Mouse (Mus musculus) cerebellum, postnatal 36 days (tissue): ENCODE measurements around the gene Aldh1a2.

Experiments
- DNase-seq, 2 experiments: peaks; one replicate each; pipeline ENCODE4 v3.0.0; 2021 to 2022; ENCODE audit warnings: mixed read lengths in 2 of 2

The Aldh1a2 gene

DNA sequence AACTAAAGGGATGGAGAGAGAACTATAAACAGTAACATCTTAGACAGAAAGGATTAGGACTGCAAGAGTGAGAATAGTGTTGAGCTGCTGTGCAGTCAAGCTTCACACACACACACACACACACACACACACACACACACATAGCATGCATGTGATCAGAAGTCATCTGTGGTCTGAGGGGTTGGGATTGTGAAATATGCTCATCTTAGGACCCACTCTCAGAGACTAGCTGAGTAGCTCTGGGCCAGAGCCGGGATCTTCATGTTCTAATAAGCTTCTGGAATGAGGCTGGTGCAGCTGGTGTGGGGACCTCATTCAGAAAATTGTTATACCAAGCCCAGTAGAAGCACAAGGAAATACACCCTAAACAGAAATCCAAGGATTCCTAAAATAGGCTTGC, 75.1 kb downstream of the Aldh1a2 start:
- DNase-seq = no peak

DNA sequence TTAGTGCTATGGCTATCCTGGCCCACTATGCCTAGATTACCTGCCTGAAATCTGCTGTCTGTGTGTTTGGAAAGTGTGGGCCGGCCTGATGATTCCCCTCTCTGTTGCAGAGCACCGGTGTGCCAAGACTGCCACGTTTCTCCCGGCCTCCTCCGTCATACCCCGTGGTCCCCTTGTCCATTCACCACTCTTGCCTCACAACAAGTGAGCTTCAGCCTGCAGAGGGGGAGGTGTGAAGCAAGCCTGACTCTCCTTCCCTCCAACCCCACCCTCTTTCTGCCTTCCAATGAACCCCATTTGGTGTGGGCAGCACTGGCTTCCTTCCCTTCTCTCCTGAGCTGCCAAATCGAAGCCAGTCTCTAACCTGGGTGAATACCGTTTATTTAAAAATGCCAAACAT, 79.9 kb downstream of the Aldh1a2 start:
- DNase-seq = no peak

DNA sequence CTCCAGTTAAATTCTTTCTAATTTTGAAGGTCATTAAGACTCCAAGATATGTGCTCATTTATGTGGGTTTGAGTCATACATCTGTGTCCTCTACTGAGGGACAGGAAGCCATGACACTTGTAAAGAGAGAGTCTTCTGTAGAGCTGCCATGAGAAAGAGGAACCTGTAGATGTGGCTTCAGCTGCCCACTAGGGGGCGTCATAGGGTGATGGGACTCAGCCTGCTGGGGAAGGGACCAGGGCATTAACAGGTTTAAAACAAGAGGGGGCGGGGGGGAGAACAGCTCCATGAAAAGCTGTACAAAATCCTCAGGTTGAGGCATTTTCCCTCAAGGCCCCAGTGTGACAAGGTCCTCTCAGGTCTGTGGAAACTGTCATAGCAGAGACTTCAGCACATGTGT, 88.0 kb downstream of the Aldh1a2 start:
- no peak for DNase-seq

GRCm38 (mm10) chr9:71307106-71307789, 91.7 kb downstream of the Aldh1a2 start:
- no peak for DNase-seq

GRCm38 (mm10) chr9:71315960-71316359, 100.4 kb downstream of the Aldh1a2 start:
- no peak for DNase-seq

GRCm38 (mm10) chr9:71317096-71317920, 101.7 kb downstream of the Aldh1a2 start:
- no peak for DNase-seq

GRCm38 (mm10) chr9:71317921-71318241, 102.3 kb downstream of the Aldh1a2 start:
- no peak for DNase-seq

DNA sequence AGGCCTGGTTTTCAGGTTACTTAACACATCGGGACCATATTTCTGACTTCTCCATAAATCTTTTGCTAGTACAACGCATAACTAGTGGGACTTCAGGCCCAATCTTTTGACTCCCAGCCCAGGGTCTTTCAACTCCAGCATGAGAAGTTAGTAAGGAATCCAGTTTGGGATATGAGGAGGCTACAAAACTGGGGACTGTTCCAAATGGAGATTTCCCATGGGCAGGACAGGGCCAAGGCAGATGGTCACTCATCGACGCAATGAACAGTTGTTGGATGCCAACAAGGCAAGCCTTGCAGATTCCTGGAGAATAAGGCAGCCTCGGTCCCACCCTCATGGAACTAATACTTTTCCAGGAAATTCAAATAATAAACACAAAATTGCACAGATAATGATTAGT, 104.2 kb downstream of the Aldh1a2 start:
- DNase-seq = no peak

DNA sequence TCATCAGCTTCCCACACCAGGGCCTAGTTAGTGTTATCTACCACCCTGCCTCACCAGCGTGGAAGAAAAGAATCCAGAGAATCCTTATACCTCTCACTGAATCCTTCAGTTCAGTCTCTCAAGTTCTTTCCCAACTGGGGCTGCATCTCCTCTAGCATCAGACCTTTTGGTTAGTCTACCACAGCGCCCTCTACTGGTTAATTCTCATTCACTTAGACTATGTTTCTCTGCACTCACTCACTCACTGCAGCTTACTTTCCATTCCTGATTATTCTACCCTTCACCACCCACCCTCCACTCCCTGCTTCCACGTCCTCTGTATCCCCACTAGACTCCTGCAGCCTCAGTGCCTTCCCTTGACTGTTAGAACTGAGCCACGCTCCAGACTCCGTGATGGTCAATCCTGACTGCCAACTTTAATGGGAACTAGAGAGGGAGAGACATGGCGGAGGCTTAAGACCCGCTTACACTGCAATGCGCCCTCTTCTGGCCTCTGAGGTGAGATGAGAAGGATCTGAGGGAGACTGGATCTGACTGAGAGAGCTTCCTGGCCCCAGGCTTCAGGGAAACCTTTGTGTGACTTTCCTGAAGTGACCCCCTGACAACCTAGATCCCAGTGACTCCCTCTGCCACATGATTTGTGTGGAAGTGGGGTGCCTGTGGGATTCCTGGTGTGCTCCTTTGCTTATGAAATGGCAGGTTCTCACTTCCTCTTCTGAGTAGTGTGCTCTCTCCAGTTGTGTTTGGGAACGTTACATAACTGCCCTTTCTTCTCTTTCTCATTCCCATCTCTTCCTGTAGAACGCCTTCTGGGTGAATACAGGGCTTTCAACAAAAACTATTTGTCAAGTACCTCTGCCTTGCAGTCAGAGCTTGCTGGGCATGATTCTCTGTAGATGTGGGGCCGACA, 104.9 kb downstream of the Aldh1a2 start:
- DNase-seq = no peak

DNA sequence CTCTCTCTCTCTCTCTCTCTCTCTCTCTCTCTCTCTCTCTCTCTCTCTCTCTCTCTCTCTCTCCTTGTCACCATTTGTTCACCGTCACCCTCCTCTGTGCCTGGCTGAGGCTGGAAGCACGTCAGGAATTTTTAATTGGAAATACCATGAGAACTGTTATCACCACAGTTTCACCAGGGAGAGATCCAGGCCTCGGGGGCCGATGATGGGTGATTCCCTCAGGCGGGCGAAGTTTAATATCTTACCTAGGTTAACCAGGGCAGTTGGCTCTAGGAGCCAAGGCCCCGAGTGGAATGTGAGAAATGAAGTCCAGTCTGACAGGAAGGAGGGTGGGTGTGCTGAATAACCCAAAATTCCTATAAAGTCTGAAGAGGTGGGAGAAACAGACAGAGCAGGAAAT, 105.8 kb downstream of the Aldh1a2 start:
- no peak for DNase-seq

DNA sequence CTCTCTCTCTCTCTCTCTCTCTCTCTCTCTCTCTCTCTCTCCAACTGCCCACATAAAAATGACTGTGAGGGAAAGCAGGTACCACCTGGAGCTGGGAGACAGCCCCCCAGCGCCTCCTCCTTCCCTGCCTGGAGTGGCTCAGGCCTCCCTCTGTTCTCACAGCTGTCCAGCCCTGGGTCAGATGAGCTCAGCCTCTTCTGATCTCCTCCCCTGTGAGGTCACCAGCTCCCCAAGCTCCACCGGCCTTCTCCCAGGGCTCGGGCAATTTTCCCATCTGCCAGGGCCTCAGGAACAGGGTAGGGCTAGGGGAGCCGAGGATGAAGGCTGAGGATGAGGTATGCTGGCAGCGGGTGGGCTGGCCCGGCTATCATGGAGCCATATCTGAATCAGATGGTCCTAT, 106.3 kb downstream of the Aldh1a2 start:
- no peak for DNase-seq

GRCm38 (mm10) chr9:71323303-71323952, 107.8 kb downstream of the Aldh1a2 start:
- DNase-seq = no peak

- DNase-seq = no peak
Observed at GRCm38 (mm10) chr9:71324060-71324459, 108.5 kb downstream of the Aldh1a2 start.

DNA sequence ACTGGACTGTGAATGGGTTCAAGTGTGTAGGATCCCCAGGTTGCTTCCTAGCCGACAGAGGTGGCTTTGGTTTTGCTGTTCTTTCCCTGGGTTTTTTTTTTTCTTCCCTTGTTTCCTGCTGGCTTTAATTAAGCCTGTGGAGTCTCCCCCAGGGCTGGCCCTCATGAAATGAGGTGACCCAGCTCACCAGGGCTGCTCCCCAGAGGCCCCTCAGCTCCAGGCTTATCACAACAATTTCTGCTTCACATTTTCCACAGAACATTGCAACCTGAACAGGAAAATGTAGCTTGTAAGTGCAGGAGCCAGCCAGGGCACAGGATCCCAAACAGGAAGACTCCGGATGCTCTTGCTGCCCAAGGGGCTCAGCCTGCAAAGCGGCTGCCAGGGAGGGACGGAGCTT, 110.7 kb downstream of the Aldh1a2 start:
- DNase-seq = no peak

DNA sequence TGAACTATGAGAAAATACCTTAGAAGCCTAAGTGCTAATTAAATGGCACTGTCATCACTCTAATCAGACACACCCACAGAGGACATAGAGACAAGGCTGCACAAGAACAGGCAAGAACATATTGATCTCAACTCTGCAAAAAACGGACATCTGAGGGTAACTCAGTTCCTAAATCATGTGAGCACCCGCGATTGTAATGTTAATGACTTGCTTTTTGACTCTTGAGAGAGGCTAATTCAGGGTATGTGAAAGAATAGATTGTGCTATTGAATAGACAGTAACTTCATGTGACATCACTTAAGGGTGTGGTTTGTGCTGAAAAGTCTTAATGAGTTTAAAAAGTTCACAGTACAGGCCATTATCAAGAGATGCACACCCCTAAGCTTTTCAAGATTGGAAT, 116.1 kb downstream of the Aldh1a2 start:
- DNase-seq = no peak

DNA sequence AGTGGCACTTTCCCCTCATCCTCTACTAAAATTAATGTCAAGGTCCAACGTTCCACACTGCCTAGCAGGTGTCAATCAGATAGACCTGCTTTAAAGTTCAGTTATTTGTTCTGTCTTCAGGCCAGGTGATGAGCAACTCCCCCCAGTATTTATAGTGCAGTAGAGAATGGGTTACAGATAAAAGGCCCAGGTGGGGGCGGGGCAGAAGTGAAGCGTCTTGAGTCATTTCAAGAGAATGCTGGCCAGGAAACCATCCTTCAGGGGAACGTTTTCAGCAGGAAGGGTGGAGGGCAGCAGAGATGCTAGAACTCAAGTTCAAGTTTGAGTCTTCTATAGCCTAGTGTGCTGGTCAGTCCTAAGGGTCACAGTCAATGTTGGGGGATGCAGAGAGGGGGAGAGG, 121.1 kb downstream of the Aldh1a2 start:
- no peak for DNase-seq

DNA sequence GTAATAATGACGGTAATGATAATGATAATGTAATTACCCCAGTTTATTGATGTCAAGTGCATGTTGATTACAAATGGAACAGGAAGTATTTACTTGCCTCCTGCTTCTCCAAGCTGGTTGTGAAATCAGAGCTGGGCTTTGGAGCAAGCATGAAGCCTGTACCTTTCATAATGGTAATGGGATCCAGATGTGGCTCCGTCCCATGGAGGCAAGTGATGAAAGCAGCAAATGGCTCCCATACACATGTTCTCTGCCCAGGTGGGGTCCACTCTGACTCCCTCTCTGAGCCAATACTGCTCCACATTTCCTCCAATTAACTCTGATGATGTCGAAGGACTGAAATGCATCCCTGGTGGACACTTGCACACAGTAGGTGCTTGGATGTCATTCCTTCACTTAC, 121.8 kb downstream of the Aldh1a2 start:
- DNase-seq = no peak

DNA sequence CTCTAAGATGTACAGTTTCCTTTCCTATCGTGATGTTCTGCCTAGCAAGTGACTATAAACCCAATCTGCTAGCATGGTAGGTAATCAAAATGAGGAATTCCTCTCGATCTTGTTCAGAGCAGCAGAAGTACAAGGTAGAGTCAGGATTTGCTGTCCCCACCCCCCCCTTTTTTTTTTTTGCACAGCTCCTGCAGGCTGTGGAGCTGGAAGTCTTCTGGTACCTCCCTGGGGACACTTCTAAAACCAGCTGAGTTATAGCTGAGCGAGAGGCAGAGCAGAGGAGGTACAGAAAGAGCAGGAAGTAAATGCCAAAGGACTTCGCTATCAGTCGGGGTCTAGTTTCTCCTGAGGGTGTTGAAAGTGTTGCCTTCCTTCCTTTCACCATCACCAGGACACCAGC, 124.5 kb downstream of the Aldh1a2 start:
- no peak for DNase-seq
